Mouse (Mus musculus) MEL (cell line): ENCODE results near the gene Ccnyl1. TPM values are rescaled to one million over a fixed set of nuclear protein-coding genes. Genes with fewer than 3 reads are reported as not detected.
A peak's percentile ranks its signal among the peaks of the same experiment; 100 is the strongest.

Experiments
- DNase-seq: peaks from one replicate; pipeline ENCODE4 v3.0.0; 2011; ENCODE audit warnings: low read depth, low spot score
- H3K27ac ChIP-seq: 2 replicates; pipeline ENCODE4 v1.5.1; 2012; ENCODE audit warnings: low read depth, mild to moderate bottlenecking, control low read depth, low read length, moderate library complexity; ENCODE audit not compliant: control insufficient read depth
- H3K27me3 ChIP-seq, 2 experiments: fragments of 150-350 bp in 1 of 2; sonication (generic) in 1 of 2; 2 replicates each; pipeline ENCODE4 v1.6.1; 2012; ENCODE audit warnings: low read length in 2 of 2, mild to moderate bottlenecking in 2 of 2, improper control_type of control experiment in 1 of 2, moderate library complexity in 1 of 2; ENCODE audit not compliant: insufficient read depth in 2 of 2, control insufficient read depth in 1 of 2
- H3K36me3 ChIP-seq, 2 experiments: 2 replicates each; pipeline ENCODE4 v1.6.1; 2012 to 2014; ENCODE audit warnings: low read length in 2 of 2, improper control_type of control experiment in 1 of 2, inconsistent platforms in 1 of 2, mild to moderate bottlenecking in 1 of 2; ENCODE audit not compliant: insufficient read depth in 2 of 2, control insufficient read depth in 1 of 2
- H3K4me1 ChIP-seq, 2 experiments: fragments of 150-350 bp in 1 of 2; sonication (generic) in 1 of 2; 2 replicates each; pipeline ENCODE4 v1.6.1; 2012; ENCODE audit warnings: low read length in 2 of 2, improper control_type of control experiment in 1 of 2, mild to moderate bottlenecking in 1 of 2; ENCODE audit not compliant: insufficient read depth in 2 of 2, control insufficient read depth in 1 of 2
- H3K4me3 ChIP-seq, 2 experiments: fragments of 150-350 bp in 1 of 2; sonication (generic) in 1 of 2; 2 replicates each; pipeline ENCODE4 v1.5.1; 2012; ENCODE audit warnings: low read depth in 2 of 2, low read length in 2 of 2, mild to moderate bottlenecking in 2 of 2, moderate library complexity in 2 of 2, control low read depth in 1 of 2, improper control_type of control experiment in 1 of 2; ENCODE audit not compliant: control insufficient read depth in 1 of 2, insufficient read depth in 1 of 2
- H3K79me2 ChIP-seq: 2 replicates; pipeline ENCODE4 v1.6.1; 2012; ENCODE audit warnings: mild to moderate bottlenecking, low read length, moderate library complexity; ENCODE audit not compliant: control insufficient read depth, poor library complexity, insufficient read depth
- H3K9ac ChIP-seq: 2 replicates; pipeline ENCODE4 v1.6.1; 2012; ENCODE audit warnings: low read depth, mild to moderate bottlenecking, control low read depth, low read length, moderate library complexity; ENCODE audit not compliant: control insufficient read depth, poor library complexity, severe bottlenecking
- H3K9me3 ChIP-seq: fragments of 150-350 bp; sonication (generic); replicated peaks from 2 replicates; pipeline ENCODE4 v1.6.1; 2012; ENCODE audit warnings: mild to moderate bottlenecking, low read length, improper control_type of control experiment, moderate library complexity; ENCODE audit not compliant: insufficient read depth
- BHLHE40 ChIP-seq: IDR thresholded peaks from 2 replicates; pipeline ENCODE4 v1.6.1; 2012; ENCODE audit warnings: low read depth, mild to moderate bottlenecking, inconsistent platforms, low read length, improper control_type of control experiment, borderline replicate concordance
- CHD1 ChIP-seq: IDR thresholded peaks from 2 replicates; pipeline ENCODE4 v1.6.1; 2012; ENCODE audit warnings: low read depth, mild to moderate bottlenecking, inconsistent platforms, low read length, improper control_type of control experiment
- CTCF ChIP-seq, 3 experiments: IDR thresholded peaks in 2 of 3; conservative IDR thresholded peaks in 1 of 3; 2 replicates each; pipeline ENCODE4 v1.5.1; 2011 to 2012; ENCODE audit warnings: low read length in 3 of 3, low read depth in 2 of 3, mild to moderate bottlenecking in 2 of 3, improper control_type of control experiment in 1 of 3, inconsistent platforms in 1 of 3, mixed read lengths in 1 of 3, moderate library complexity in 1 of 3; ENCODE audit not compliant: control insufficient read depth in 1 of 3, insufficient read depth in 1 of 3, poor library complexity in 1 of 3, severe bottlenecking in 1 of 3
- E2F4 ChIP-seq: IDR thresholded peaks from 2 replicates; pipeline ENCODE4 v1.6.1; 2011; ENCODE audit warnings: low read depth, low read length, improper control_type of control experiment, borderline replicate concordance
- EP300 ChIP-seq, 2 experiments: IDR thresholded peaks; 2 replicates each; pipeline ENCODE4 v1.6.1; 2011; ENCODE audit warnings: improper control_type of control experiment in 2 of 2, low read length in 2 of 2, low read depth in 1 of 2, mild to moderate bottlenecking in 1 of 2
- ETS1 ChIP-seq: IDR thresholded peaks from 2 replicates; pipeline ENCODE4 v1.6.1; 2012; ENCODE audit warnings: low read depth, mild to moderate bottlenecking, inconsistent platforms, low read length, improper control_type of control experiment, moderate library complexity
- GABPA ChIP-seq: IDR thresholded peaks from 2 replicates; pipeline ENCODE4 v1.6.1; 2012; ENCODE audit warnings: low read depth, mild to moderate bottlenecking, inconsistent platforms, low read length, improper control_type of control experiment, moderate library complexity
- GATA1 ChIP-seq: IDR thresholded peaks from 2 replicates; pipeline ENCODE4 v1.6.1; 2011; ENCODE audit warnings: low read depth, low read length, improper control_type of control experiment
- HCFC1 ChIP-seq: IDR thresholded peaks from 2 replicates; pipeline ENCODE4 v1.6.1; 2012; ENCODE audit warnings: low read depth, mild to moderate bottlenecking, inconsistent platforms, low read length, improper control_type of control experiment, moderate library complexity
- JUND ChIP-seq: IDR thresholded peaks from 2 replicates; pipeline ENCODE4 v1.6.1; 2011; ENCODE audit warnings: low read depth, mild to moderate bottlenecking, improper control_type of control experiment, low read length
- MAFK ChIP-seq: IDR thresholded peaks from 2 replicates; pipeline ENCODE4 v1.6.1; 2011; ENCODE audit warnings: low read depth, mild to moderate bottlenecking, low read length, improper control_type of control experiment, borderline replicate concordance
- MXI1 ChIP-seq: IDR thresholded peaks from 2 replicates; pipeline ENCODE4 v1.6.1; 2011; ENCODE audit warnings: mild to moderate bottlenecking, low read depth, low read length, improper control_type of control experiment
- MYB ChIP-seq: IDR thresholded peaks from 2 replicates; pipeline ENCODE4 v1.6.1; 2011; ENCODE audit warnings: mild to moderate bottlenecking, low read depth, low read length, improper control_type of control experiment
- MYC ChIP-seq: IDR thresholded peaks from 2 replicates; pipeline ENCODE4 v1.6.1; 2011; ENCODE audit warnings: low read depth, mild to moderate bottlenecking, low read length, improper control_type of control experiment, moderate library complexity
- NELFE ChIP-seq: IDR thresholded peaks from 2 replicates; pipeline ENCODE4 v1.6.1; 2011; ENCODE audit warnings: low read depth, low read length, improper control_type of control experiment
- NRF1 ChIP-seq: IDR thresholded peaks from 2 replicates; pipeline ENCODE4 v1.6.1; 2014; ENCODE audit warnings: low read depth, mild to moderate bottlenecking, inconsistent platforms, low read length, improper control_type of control experiment, moderate library complexity; ENCODE audit not compliant: poor library complexity, insufficient read depth, severe bottlenecking
- POLR2AphosphoS2 ChIP-seq: IDR thresholded peaks from 2 replicates; pipeline ENCODE4 v1.6.1; 2011; ENCODE audit warnings: low read length, improper control_type of control experiment
- POLR2AphosphoS5 ChIP-seq: IDR thresholded peaks from 2 replicates; pipeline ENCODE4 v1.6.1; 2012; ENCODE audit warnings: low read depth, borderline replicate concordance, mild to moderate bottlenecking, inconsistent platforms, low read length, moderate library complexity, mixed read lengths
- RAD21 ChIP-seq: IDR thresholded peaks from 2 replicates; pipeline ENCODE4 v1.6.1; 2011; ENCODE audit warnings: mild to moderate bottlenecking, low read depth, low read length, improper control_type of control experiment
- RCOR1 ChIP-seq: IDR thresholded peaks from 2 replicates; pipeline ENCODE4 v1.6.1; 2012; ENCODE audit warnings: low read depth, mild to moderate bottlenecking, inconsistent platforms, low read length, improper control_type of control experiment
- SIN3A ChIP-seq: IDR thresholded peaks from 2 replicates; pipeline ENCODE4 v1.6.1; 2012; ENCODE audit warnings: low read length, improper control_type of control experiment, inconsistent platforms
- TAL1 ChIP-seq: IDR thresholded peaks from 2 replicates; pipeline ENCODE4 v1.6.1; 2012; ENCODE audit warnings: mild to moderate bottlenecking, inconsistent platforms, low read length, moderate library complexity, mixed read lengths
- USF1 ChIP-seq: IDR thresholded peaks from 2 replicates; pipeline ENCODE4 v1.6.1; 2014; ENCODE audit warnings: low read depth, mild to moderate bottlenecking, inconsistent platforms, low read length, improper control_type of control experiment, moderate library complexity
- USF2 ChIP-seq, 2 experiments: IDR thresholded peaks; 2 replicates each; pipeline ENCODE4 v1.6.1; 2011 to 2012; ENCODE audit warnings: improper control_type of control experiment in 2 of 2, low read length in 2 of 2, borderline replicate concordance in 1 of 2, inconsistent platforms in 1 of 2, low read depth in 1 of 2, mild to moderate bottlenecking in 1 of 2; ENCODE audit not compliant: insufficient read depth in 1 of 2
- ZC3H11A ChIP-seq: IDR thresholded peaks from 2 replicates; pipeline ENCODE4 v1.6.1; 2012; ENCODE audit warnings: low read depth, mild to moderate bottlenecking, inconsistent platforms, low read length, improper control_type of control experiment
- polyA plus RNA-seq, 2 experiments: library from polyadenylated mRNA; stranded (reverse) in 1 of 2; unstranded in 1 of 2; fragments of >175 nt in 1 of 2; fragments of >200 nt in 1 of 2; gene quantifications; 2 replicates each; pipeline versions ENCODE4 v1.2.1 to v1.2.4; 2012; ENCODE audit warnings: low replicate concordance in 2 of 2, low read depth in 1 of 2; ENCODE audit not compliant: insufficient read length in 2 of 2, insufficient read depth in 1 of 2, missing spikeins in 1 of 2
- total RNA-seq: library from RNA; depleted of rRNA; stranded (reverse); fragments of 300-350 nt; gene quantifications from 2 replicates; pipeline ENCODE4 v1.2.3, GENCODE M21; 2012

Gene Ccnyl1
- total and polyA plus RNA-seq, 3 experiments, result 3.0 to 18.1 TPM; not detected in 1

DNA sequence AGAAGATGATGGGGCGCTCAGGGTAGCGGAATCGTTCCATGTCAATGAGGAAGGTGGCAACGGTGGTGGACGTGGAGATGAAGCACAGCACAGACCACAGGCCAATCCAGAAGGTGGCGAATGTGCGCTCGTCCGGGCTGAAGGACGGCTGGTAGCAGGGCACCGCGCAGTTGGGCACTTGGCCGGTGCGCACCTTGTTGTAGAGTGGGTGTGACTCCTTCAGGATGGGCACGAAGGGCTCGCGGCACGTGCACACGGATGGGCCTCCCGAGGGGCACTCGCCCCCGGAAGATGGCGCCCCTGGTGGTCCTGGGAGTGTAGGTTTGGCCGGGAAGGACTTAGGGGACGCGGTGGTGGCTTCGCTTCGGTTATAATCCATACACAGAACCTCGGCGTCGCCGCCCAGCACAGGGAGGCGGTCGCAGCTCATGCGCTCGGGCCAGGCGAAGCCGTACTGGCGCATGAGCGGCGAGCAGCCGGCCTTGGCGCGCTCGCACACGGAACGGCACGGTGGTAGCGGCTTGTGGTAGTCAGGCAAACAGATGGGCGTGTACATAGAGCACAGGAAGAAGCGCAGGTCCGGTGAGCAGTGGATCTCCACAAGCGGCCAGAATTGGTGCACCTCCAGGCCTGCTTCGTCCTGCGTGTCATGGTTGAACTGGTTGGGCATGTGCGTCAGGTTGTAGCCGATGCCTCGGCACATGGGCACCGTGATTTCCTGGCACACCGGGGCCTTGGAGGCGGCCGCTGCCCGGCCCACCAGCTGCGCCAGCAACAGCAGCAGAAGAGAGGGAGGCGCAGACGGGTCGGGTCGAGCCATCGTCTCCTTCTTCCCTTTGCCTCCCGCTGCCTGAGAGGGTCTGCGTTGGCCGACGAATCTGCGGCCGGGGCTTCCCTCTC lies 45.8 kb downstream of the Ccnyl1 start (continued):
- TF ChIP-seq USF1, result no peak
- TF ChIP-seq MAFK, result no peak
- TF ChIP-seq MYC, result no peak
- no peak for TF ChIP-seq NELFE
- peak; percentile 43; the same call in 1 of the 2 replicates for TF ChIP-seq NRF1
- TF ChIP-seq POLR2AphosphoS5, result no peak
- TF ChIP-seq RAD21, result no peak
- no peak for TF ChIP-seq E2F4
- TF ChIP-seq POLR2AphosphoS2, result no peak
- TF ChIP-seq JUND, result no peak
- no peak for TF ChIP-seq BHLHE40
- TF ChIP-seq EP300 (IDR thresholded peaks at IDR 0.05; ENCODE audit: low read depth in 1 of 2, low read length in 2 of 2), result no peak

DNA sequence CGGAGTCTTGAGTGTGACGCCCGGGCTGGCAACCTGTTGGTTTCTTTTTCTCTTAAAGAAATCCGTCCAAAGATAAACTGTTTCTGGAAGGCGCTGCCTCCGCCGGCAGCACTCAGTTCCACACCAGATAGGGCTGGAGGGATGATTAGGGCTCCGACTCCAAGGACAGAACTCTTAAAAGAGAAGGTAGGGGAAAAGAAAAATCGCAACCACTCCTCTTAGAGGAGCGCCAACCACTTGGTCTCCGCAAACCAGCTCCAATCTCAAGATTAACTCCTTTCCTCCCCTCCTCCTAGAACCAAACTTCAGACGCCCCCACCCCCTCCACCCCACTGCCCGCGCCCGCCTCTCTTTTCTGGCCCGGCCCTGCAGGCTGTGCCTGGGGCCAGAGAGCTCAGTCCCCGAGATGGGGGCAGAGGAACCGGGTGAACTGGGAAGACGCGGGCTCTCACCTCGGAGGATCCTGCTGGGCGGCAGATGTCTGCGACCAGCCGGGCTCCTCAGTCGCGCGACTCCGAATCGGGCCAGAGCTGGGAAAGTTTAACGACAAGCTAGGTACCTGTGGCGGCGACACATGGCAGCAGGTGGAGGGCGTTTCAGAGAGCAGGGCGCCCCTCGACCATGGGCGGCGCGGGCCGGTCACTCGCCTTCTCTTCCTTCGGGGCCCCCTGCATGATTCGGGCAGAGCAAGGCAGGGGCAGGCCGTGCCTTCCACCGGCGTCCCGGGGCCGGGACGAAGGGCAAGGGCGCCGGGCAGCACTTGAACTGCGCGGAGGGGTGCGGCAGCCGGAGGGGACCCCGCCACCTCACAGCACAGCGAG lies 46.6 kb downstream of the Ccnyl1 start:
- DNase-seq, result peak; percentile 73
- Histone ChIP-seq H3K9ac (peak overlapping the region; percentile 78), H3K79me2 (no peaks in the 10 kb centered on the region; the same call in 1 of the 2 replicates), H3K4me1 (peaks cover 11 to 26% of the 10 kb centered on the region in 2 experiments), H3K27ac (peak overlapping the region; percentile 21; the same call in 1 of the 2 replicates), H3K4me3 (peak overlapping the region; percentile 73 to 92), H3K27me3 (no peaks in the 10 kb centered on the region), H3K36me3 (peaks cover 0 to 18% of the 10 kb centered on the region in 2 experiments; a peak in 2 of 4 replicates), H3K9me3 (no peaks in the 10 kb centered on the region)
- TF ChIP-seq MYC (no peak), USF1 (no peak), MYB (no peak), TAL1 (no peak), MXI1 (0 out of 2 replicates have a peak, but pooled peaks have one; percentile 18), HCFC1 (no peak), POLR2AphosphoS5 (no peak), SIN3A (peak; percentile 33; the same call in 1 of the 2 replicates), CTCF (IDR thresholded peaks at IDR 0.05 in 2 of 3, conservative IDR thresholded peaks at IDR 0.05 in 1 of 3; ENCODE audit: control insufficient read depth in 1 of 3, insufficient read depth in 1 of 3, low read depth in 2 of 3, low read length in 3 of 3, poor library complexity in 1 of 3, severe bottlenecking in 1 of 3) (no peak), ETS1 (no peak), GABPA (no peak), CHD1 (no peak), ZC3H11A (no peak), MAFK (no peak), RCOR1 (peak; percentile 62), EP300 (IDR thresholded peaks at IDR 0.05; ENCODE audit: low read depth in 1 of 2, low read length in 2 of 2) (no peak), USF2 (IDR thresholded peaks at IDR 0.05; ENCODE audit: borderline replicate concordance in 1 of 2, insufficient read depth in 1 of 2, low read depth in 1 of 2, low read length in 2 of 2) (no peak), GATA1 (no peak)
